Mouse (Mus musculus) inflammation-experienced regulatory T-cells, adult 16 weeks (primary cell): ENCODE measurements around the gene Wipi2. TPM values are rescaled to one million over a fixed set of nuclear protein-coding genes. Genes with fewer than 3 reads are reported as not detected.

Source experiments
- polyA plus RNA-seq: library from polyadenylated mRNA; unstranded; fragments of 100-300 nt; shearing (Covaris generic); gene quantifications from one replicate; pipeline ENCODE4 v1.2.1, GENCODE M21; 2017

Gene Wipi2
- 17.8 TPM for polyA plus RNA-seq

DNA sequence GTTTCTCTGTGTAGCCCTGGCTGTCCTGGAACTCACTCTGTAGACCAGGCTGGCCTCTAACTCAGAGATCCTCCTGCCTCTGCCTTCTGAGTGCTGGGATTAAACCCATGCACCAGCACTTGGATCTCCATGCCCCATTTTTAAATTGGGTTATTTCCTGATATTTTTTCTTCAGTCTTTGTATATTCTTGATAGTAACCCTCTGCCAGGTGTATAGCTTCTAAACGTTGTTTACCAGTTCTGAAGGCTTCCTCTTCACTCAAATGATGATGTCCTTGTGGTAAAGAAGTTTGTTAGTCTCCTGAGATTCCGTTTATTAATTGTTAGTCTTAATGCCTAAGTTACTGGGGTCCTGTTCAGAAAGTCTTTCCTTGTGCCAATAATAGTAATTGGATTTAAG, at the start of gene Wipi2:
Wipi2 (plus strand) TSS at position 301 of the 400 bp plus-strand sequence.

DNA sequence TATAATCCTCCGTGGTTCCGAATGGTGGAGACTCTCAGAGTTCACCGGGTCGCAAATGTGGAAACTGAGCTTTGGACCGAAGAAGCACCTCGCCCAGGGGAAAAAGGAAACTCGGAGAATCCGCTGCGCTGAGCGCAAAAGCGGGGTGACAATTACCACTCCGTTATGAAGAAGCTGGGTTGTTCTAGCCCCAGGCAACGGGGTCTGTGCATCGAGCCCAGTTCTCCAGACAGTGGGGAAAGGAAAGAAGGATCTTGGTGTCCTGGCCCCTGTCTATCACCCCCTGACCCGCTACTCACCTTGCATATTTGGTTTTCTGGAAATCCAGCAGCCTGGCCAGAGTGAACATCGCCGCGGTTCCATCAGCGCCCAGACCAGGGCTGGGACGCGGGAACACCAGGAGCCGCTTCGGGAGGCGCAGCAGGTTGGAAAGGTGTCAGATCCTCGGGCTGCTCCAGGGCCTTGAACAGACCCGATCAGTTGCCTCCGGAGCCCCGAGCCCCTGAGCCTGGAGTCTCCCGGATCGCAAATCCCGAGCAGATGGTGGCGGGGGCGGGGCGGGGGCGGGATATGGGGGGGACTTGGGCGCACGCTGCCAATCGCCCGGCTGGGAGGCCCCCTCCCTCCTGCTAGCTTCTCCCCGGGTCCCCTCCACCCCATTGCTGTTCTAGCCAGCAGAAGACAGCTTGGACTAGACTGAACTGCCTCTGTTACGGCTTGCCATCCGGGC, 19.1 kb upstream of the Wipi2 start, which contains the start of gene Mmd2:
Mmd2 (minus strand) TSS at position 542 of the 730 bp plus-strand sequence.

DNA sequence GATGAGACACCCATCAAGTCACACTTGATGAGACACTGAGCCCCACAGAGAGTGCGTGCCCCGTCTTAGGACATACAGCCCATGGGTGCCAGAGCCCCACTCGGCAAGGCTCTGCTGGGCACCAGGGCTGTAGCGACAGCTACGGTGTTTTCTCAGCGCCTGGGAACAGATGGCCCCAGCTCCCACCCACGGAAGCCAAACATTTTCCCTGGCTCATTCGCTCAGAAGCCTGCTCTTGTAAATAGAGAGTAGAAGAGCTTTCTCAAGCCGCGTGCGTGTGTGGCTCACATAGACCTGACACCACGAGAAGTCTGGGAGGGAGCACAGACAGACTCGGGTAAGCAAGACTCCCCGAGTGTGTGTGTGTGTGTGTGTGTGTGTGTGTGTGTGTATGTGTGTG, 64.8 kb downstream of the Wipi2 start, which contains the start of gene Slc29a4:
Slc29a4 (plus strand) TSS at position 265 of the 400 bp plus-strand sequence.

Other genes with a start within 250 kb of the Wipi2 start
- 1.7 TPM for gene Foxk1, start 226.2 kb upstream of the Wipi2 start, polyA plus RNA-seq
- 47.4 TPM for gene Ap5z1, start 163.8 kb upstream of the Wipi2 start, polyA plus RNA-seq
- not detected for gene Papolb, start 97.6 kb upstream of the Wipi2 start, polyA plus RNA-seq
- gene Radil, start 76.6 kb upstream of the Wipi2 start, polyA plus RNA-seq, result not detected
- gene Mmd2, start 18.9 kb upstream of the Wipi2 start, polyA plus RNA-seq, result not detected
- gene Slc29a4, start 64.8 kb downstream of the Wipi2 start, polyA plus RNA-seq, result 1.2 TPM
- 15.8 TPM for gene Tnrc18, start 190.0 kb downstream of the Wipi2 start, polyA plus RNA-seq